Mouse (Mus musculus): ENCODE measurements around the gene Mrpl1. TPM values are rescaled to one million over a fixed set of nuclear protein-coding genes. Genes with fewer than 3 reads are reported as not detected.

Gene Mrpl1
- polyA plus RNA-seq, 1 experiment, result 9.1 TPM

DNA sequence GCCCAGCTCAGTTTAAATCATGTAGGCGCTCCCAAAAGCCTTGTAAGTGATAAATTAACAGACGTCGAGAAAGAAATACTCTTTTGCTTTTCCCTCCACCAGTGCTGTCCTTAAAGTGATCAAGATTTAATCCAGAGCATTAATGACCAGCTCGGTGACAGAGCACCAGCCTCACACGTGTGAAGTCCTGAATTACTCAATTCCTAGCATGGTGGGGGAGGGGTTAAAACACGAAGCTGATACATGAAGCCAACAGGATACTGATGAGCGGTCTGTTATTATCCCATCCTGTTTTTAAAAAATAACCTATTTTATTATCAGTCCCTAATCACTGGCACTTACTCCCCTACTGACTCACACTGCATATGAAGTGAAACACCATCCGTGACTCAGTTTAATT lies 102.4 kb downstream of the Mrpl1 start:
- DNase-seq (ENCODE audit: low read depth), result no peak
- TF ChIP-seq POLR2A (IDR thresholded peaks at IDR 0.05; ENCODE audit: borderline replicate concordance, extremely low read depth, insufficient read depth, insufficient read length, poor library complexity, severe bottlenecking) (no peak), CTCF (IDR thresholded peaks at IDR 0.05; ENCODE audit: borderline replicate concordance, extremely low read depth, insufficient read depth, insufficient read length) (no peak)

Other genes starting within 250 kb of the Mrpl1 start
- gene Cnot6l, start 45.3 kb upstream of the Mrpl1 start, polyA plus RNA-seq (2012; rRNA removed), result 12.0 and 14.6 TPM in 2 replicates
- 3.9 and 5.9 TPM in 2 replicates for gene Fras1, start 164.5 kb downstream of the Mrpl1 start, polyA plus RNA-seq (2012; rRNA removed)